In the genomic region with DNA sequence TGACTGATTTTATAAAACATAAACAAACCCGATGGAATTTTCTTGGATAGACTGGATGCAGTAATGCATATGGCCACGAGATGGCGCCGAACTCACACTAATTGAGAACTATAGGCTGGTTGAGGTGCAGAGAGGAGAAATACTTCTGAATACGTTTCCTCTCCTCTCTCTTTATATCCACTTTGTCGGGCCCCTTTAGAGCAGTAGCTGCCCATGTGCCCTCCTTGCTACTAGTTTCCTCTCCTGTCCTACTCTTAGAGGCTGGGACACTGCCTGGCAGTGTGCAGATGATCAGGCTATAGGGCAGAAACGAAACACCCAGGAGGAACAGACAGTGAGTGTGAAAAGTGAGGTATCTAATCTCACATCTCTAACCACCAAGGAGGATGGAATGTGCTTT, we compare ENCODE assay signal across 8 mouse cellular contexts. TPM values are rescaled to one million over a fixed set of nuclear protein-coding genes. Genes with fewer than 3 reads are reported as not detected.
DNase-seq lines count a peak whose midpoint lies in the region; ATAC-seq lines count a peak whose summit lies in the region.

No protein-coding gene starts in this region.

- no peaks in the 10 kb centered on the region for H3K36me3 ChIP-seq in heart, embryonic 10.5 days
- no peaks in the 10 kb centered on the region for H3K36me3 ChIP-seq in limb, embryonic 13.5 days
- no peaks in the 10 kb centered on the region for H3K36me3 ChIP-seq in midbrain, embryonic 15.5 days (replicated peaks)

- 8% methylated on average over 7 of the region's 7 CpGs for WGBS in heart, embryonic 10.5 days
- 12% methylated on average over 7 of the region's 7 CpGs for WGBS in limb, embryonic 13.5 days
- WGBS in midbrain, embryonic 15.5 days: 14% methylated on average over 7 of the region's 7 CpGs

- H3K27me3 ChIP-seq in heart, embryonic 10.5 days (ENCODE audit: insufficient read depth, poor library complexity, severe bottlenecking): no peaks in the 10 kb centered on the region
- no peaks in the 10 kb centered on the region for H3K27me3 ChIP-seq in limb, embryonic 13.5 days
- H3K27me3 ChIP-seq in midbrain, embryonic 15.5 days (replicated peaks): no peaks in the 10 kb centered on the region

- ATAC-seq in limb, embryonic 13.5 days (ENCODE audit: low FRiP score, low read depth): peak; percentile 82
- ATAC-seq in midbrain, embryonic 15.5 days (replicated peaks): peak; percentile 91

- H3K9me3 ChIP-seq in heart, embryonic 10.5 days: no peaks in the 10 kb centered on the region
- no peaks in the 10 kb centered on the region for H3K9me3 ChIP-seq in limb, embryonic 13.5 days
- no peaks in the 10 kb centered on the region for H3K9me3 ChIP-seq in midbrain, embryonic 15.5 days

- H3K9ac ChIP-seq in limb, embryonic 13.5 days: no peak overlapping the region
- H3K9ac ChIP-seq in midbrain, embryonic 15.5 days: no peak overlapping the region

- H3K4me1 ChIP-seq in heart, embryonic 10.5 days: no peaks in the 10 kb centered on the region
- H3K4me1 ChIP-seq in limb, embryonic 13.5 days: 0 out of 2 replicates have a peak, but pooled peaks cover 2% of the 10 kb centered on the region
- no peaks in the 10 kb centered on the region for H3K4me1 ChIP-seq in midbrain, embryonic 15.5 days

- H3K4me2 ChIP-seq in limb, embryonic 13.5 days (replicated peaks): peak overlapping the region; percentile 48
- peak overlapping the region; percentile 24; the same call in 1 of the 2 replicates for H3K4me2 ChIP-seq in midbrain, embryonic 15.5 days

- peak overlapping the region; percentile 44 for H3K4me3 ChIP-seq in heart, embryonic 10.5 days
- H3K4me3 ChIP-seq in limb, embryonic 13.5 days: no peak overlapping the region
- no peak overlapping the region for H3K4me3 ChIP-seq in midbrain, embryonic 15.5 days

- H3K27ac ChIP-seq in heart, embryonic 10.5 days: no peak overlapping the region
- H3K27ac ChIP-seq in limb, embryonic 13.5 days: no peak overlapping the region
- H3K27ac ChIP-seq in midbrain, embryonic 15.5 days: no peak overlapping the region

- peak; percentile 11 for DNase-seq in 3134 (ENCODE audit: extremely low read depth, insufficient read length, low spot score)
- peak; percentile 57 to 69 for DNase-seq in adrenal gland, adult 18-20 months (ENCODE audit: low spot score in 2 of 2)
- DNase-seq in embryo, embryonic 11 days: peak; percentile 72
- DNase-seq in heart, embryonic 10.5 days (ENCODE audit: low spot score): peak; percentile 77
- DNase-seq in kidney, adult 9 months: peak; percentile 71
- DNase-seq in spleen, postnatal 4 days (ENCODE audit: low spot score in 2 of 2): peak; percentile 18 to 72

RNA-seq across cellular contexts. Expression of a gene that starts 16.7 kb away (rescaled TPM):
- total RNA-seq in adrenal gland, adult 18-20 months (2021): not detected
- polyA plus RNA-seq in heart, embryonic 10.5 days (2016; fragmentation: Nextera tagmentation; extraction: Ambion mirVana): 0.30 TPM in 1 of 2 replicates, not detected in the other
- polyA plus RNA-seq in limb, embryonic 13.5 days (2015; fragmentation: Nextera tagmentation; extraction: Ambion mirVana): 0.15 and 0.22 TPM in 2 replicates
- not detected in 2 replicates for polyA plus RNA-seq in midbrain, embryonic 15.5 days (2015; fragmentation: Nextera tagmentation; extraction: Ambion mirVana)

RNA-seq across cellular contexts. Expression of a gene that starts 33.2 kb away (rescaled TPM):
- not detected for total RNA-seq in adrenal gland, adult 18-20 months (2021)
- polyA plus RNA-seq in heart, embryonic 10.5 days (2016; fragmentation: Nextera tagmentation; extraction: Ambion mirVana): not detected in 2 replicates
- not detected in 2 replicates for polyA plus RNA-seq in limb, embryonic 13.5 days (2015; fragmentation: Nextera tagmentation; extraction: Ambion mirVana)
- not detected in 2 replicates for polyA plus RNA-seq in midbrain, embryonic 15.5 days (2015; fragmentation: Nextera tagmentation; extraction: Ambion mirVana)

Comparison
In these comparisons a context has a peak if more than half of its experiments do, and no peak if none do; other contexts are left out.
1. DNase-seq: peak in every context shown above with its lines; median percentile 77 in heart, embryonic 10.5 days; 72 in embryo, embryonic 11 days; 71 in kidney, adult 9 months; 63 in adrenal gland, adult 18-20 months; 45 in spleen, postnatal 4 days; 11 in 3134.